Mouse (Mus musculus): ENCODE results near the gene Srrm2. TPM values are rescaled to one million over a fixed set of nuclear protein-coding genes. Genes with fewer than 3 reads are reported as not detected.
"Not testable (repeated sequence)": the region's sequence is repeated elsewhere in the genome, so short reads cannot be mapped to it uniquely, and the experiment has no call there.

The Srrm2 gene
- total RNA-seq, 1 experiment = 192 TPM

- peak overlapping the region; percentile 74 to 85 for H3K4me3 ChIP-seq (ENCODE audit: insufficient read depth in 1 of 2, low read depth in 1 of 2, low read length in 2 of 2, poor library complexity in 1 of 2, severe bottlenecking in 1 of 2)
- H3K9me3 ChIP-seq (ENCODE audit: control insufficient read depth, insufficient read depth, low read depth, low read length) = no peaks in the 10 kb centered on the region
- H3K4me1 ChIP-seq (ENCODE audit: control insufficient read depth in 2 of 2, insufficient read depth in 2 of 2, low read length in 2 of 2, poor library complexity in 1 of 2) = peaks cover 2 to 3% of the 10 kb centered on the region in 2 experiments; a peak in 1 of 4 replicates
- in situ Hi-C loops (cut with MboI; ENCODE audit: low sequenced_read_pairs in 2 of 2, unreplicated experiment in 2 of 2) = no loop called here
- no peak for DNase-seq (ENCODE audit: low read depth, low spot score)
- H3K9ac ChIP-seq (ENCODE audit: insufficient read depth, low read depth, low read length, poor library complexity, severe bottlenecking) = peak overlapping the region; percentile 95
- TF ChIP-seq MAFK (IDR thresholded peaks at IDR 0.05; ENCODE audit: insufficient read depth, low read depth, low read length) (no peak), ZC3H11A (IDR thresholded peaks at IDR 0.05; ENCODE audit: borderline replicate concordance, low read depth, low read length) (no peak), CHD2 (IDR thresholded peaks at IDR 0.05; ENCODE audit: low read depth, low read length) (no peak), HCFC1 (IDR thresholded peaks at IDR 0.05; ENCODE audit: borderline replicate concordance, insufficient read depth, low read length) (no peak), ZNF384 (IDR thresholded peaks at IDR 0.05; ENCODE audit: low read depth, low read length) (no peak)
- H3K36me3 ChIP-seq (ENCODE audit: control insufficient read depth, insufficient read depth, low read length, poor library complexity, severe bottlenecking) = peaks cover 2% of the 10 kb centered on the region; the same call in 1 of the 2 replicates
- peak overlapping the region; percentile 54; the same call in 1 of the 2 replicates for H3K27ac ChIP-seq (ENCODE audit: insufficient read depth, low read depth, low read length, poor library complexity, severe bottlenecking)
Observed at GRCm38 (mm10) chr17:23770896-23771283, 19.4 kb upstream of the Srrm2 start.

DNA sequence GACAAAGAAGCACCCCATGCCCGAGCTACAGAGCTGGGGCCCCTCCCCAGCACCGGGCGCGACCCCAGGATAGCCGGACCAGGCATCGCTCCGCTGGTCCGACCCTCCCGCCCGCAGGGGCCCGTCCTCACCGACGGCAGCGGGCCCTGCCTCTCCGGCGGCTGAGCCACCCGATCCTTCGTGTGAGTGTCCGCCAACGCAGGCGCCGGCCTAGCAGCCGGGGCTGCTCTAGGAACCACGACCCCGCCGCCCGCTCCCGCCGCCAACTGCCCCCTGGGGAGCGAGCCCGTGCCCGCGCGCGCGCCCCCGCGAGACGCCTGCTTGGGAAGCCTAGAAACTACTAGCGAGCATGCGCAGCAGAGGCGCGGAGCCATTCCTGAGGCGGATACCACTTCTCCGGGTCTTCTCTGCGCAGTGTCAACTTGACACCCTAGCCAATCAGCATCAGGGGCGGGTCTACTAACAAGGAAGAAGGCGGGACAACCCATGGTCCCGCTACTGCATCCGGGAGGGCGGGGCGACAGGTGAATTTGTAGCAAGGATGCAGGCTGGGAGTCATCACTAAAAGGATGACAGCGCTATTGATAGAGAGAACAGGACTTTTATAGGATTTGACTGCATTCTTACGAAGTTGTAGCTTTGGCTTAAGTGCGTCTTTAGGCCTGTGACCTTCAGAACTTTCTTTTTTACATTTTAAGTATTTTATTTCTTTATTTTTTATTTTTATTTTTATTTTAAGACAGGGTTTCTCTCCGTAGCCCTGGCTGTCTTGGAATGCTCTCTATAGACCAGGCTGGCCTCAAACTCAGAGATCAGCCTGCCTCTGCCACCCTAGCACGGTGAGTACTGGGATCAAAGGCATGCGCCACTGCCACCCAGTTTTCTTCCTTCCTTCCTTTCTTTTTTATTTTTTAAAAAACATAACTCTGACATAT is 18.8 kb upstream of the Srrm2 start, which contains the start of gene Flywch1:
TSS of gene Flywch1 (minus strand) at position 319 of the 935 bp plus-strand sequence.
- peak within 1 kb of the TSS; percentile 54; the same call in 1 of the 2 replicates for H3K27ac ChIP-seq (ENCODE audit: insufficient read depth, low read depth, low read length, poor library complexity, severe bottlenecking)
- H3K9ac ChIP-seq (ENCODE audit: insufficient read depth, low read depth, low read length, poor library complexity, severe bottlenecking) = peak within 1 kb of the TSS; percentile 95
- in situ Hi-C loops (cut with MboI; ENCODE audit: low sequenced_read_pairs in 2 of 2, unreplicated experiment in 2 of 2) = no loop called here
- H3K9me3 ChIP-seq (ENCODE audit: control insufficient read depth, insufficient read depth, low read depth, low read length) = no peaks in the 10 kb centered on the region
- H3K36me3 ChIP-seq (ENCODE audit: control insufficient read depth, insufficient read depth, low read length, poor library complexity, severe bottlenecking) = peaks cover 2% of the 10 kb centered on the region; the same call in 1 of the 2 replicates
- DNase-seq (ENCODE audit: low read depth, low spot score) = peak; percentile 96
- peaks cover 2 to 3% of the 10 kb centered on the region in 2 experiments; a peak in 1 of 4 replicates for H3K4me1 ChIP-seq (ENCODE audit: control insufficient read depth in 2 of 2, insufficient read depth in 2 of 2, low read length in 2 of 2, poor library complexity in 1 of 2)
- TF ChIP-seq HCFC1 (IDR thresholded peaks at IDR 0.05; ENCODE audit: borderline replicate concordance, insufficient read depth, low read length) (peak; percentile 80), ZC3H11A (IDR thresholded peaks at IDR 0.05; ENCODE audit: borderline replicate concordance, low read depth, low read length) (no peak), MAFK (IDR thresholded peaks at IDR 0.05; ENCODE audit: insufficient read depth, low read depth, low read length) (no peak), CHD2 (IDR thresholded peaks at IDR 0.05; ENCODE audit: low read depth, low read length) (peak; percentile 74), ZNF384 (IDR thresholded peaks at IDR 0.05; ENCODE audit: low read depth, low read length) (no peak)
- H3K4me3 ChIP-seq (ENCODE audit: insufficient read depth in 1 of 2, low read depth in 1 of 2, low read length in 2 of 2, poor library complexity in 1 of 2, severe bottlenecking in 1 of 2) = peak within 1 kb of the TSS; percentile 74 to 85

DNA sequence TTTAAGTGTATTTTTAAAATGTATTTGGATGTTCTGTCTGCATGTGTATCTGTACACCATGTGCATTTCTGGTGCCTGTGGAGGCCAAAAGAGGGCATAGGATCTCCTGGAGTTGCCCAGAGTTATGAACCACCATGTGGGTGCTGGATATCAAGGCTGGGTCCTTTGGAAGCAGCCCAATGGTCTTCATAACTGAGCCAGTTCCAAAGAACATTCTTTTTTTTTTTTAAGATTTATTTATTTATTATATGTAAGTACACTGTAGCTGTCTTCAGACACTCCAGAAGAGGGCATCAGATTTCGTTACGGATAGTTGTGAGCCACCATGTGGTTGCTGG is 18.1 kb upstream of the Srrm2 start:
- DNase-seq (ENCODE audit: low read depth, low spot score); H3K4me1 ChIP-seq (ENCODE audit: control insufficient read depth in 2 of 2, insufficient read depth in 2 of 2, low read length in 2 of 2, poor library complexity in 1 of 2); H3K36me3 ChIP-seq (ENCODE audit: control insufficient read depth, insufficient read depth, low read length, poor library complexity, severe bottlenecking); H3K9ac ChIP-seq (ENCODE audit: insufficient read depth, low read depth, low read length, poor library complexity, severe bottlenecking); H3K27ac ChIP-seq (ENCODE audit: insufficient read depth, low read depth, low read length, poor library complexity, severe bottlenecking); H3K4me3 ChIP-seq (ENCODE audit: insufficient read depth in 1 of 2, low read depth in 1 of 2, low read length in 2 of 2, poor library complexity in 1 of 2, severe bottlenecking in 1 of 2); in situ Hi-C loops (cut with MboI; ENCODE audit: low sequenced_read_pairs in 2 of 2, unreplicated experiment in 2 of 2); H3K9me3 ChIP-seq (ENCODE audit: control insufficient read depth, insufficient read depth, low read depth, low read length): not testable (repeated sequence)

GRCm38 (mm10) chr17:23773676-23774075 is 16.7 kb upstream of the Srrm2 start:
- no peak overlapping the region for H3K9ac ChIP-seq (ENCODE audit: insufficient read depth, low read depth, low read length, poor library complexity, severe bottlenecking)
- H3K4me3 ChIP-seq (ENCODE audit: insufficient read depth in 1 of 2, low read depth in 1 of 2, low read length in 2 of 2, poor library complexity in 1 of 2, severe bottlenecking in 1 of 2) = no peak overlapping the region
- in situ Hi-C loops (cut with MboI; ENCODE audit: low sequenced_read_pairs in 2 of 2, unreplicated experiment in 2 of 2) = no loop called here
- H3K27ac ChIP-seq (ENCODE audit: insufficient read depth, low read depth, low read length, poor library complexity, severe bottlenecking) = no peak overlapping the region
- peaks cover 2% of the 10 kb centered on the region; the same call in 1 of the 2 replicates for H3K36me3 ChIP-seq (ENCODE audit: control insufficient read depth, insufficient read depth, low read length, poor library complexity, severe bottlenecking)
- no peaks in the 10 kb centered on the region for H3K9me3 ChIP-seq (ENCODE audit: control insufficient read depth, insufficient read depth, low read depth, low read length)
- no peak for DNase-seq (ENCODE audit: low read depth, low spot score)
- TF ChIP-seq CHD2 (IDR thresholded peaks at IDR 0.05; ENCODE audit: low read depth, low read length) (no peak), MAFK (IDR thresholded peaks at IDR 0.05; ENCODE audit: insufficient read depth, low read depth, low read length) (no peak), ZNF384 (IDR thresholded peaks at IDR 0.05; ENCODE audit: low read depth, low read length) (no peak), ZC3H11A (IDR thresholded peaks at IDR 0.05; ENCODE audit: borderline replicate concordance, low read depth, low read length) (no peak), HCFC1 (IDR thresholded peaks at IDR 0.05; ENCODE audit: borderline replicate concordance, insufficient read depth, low read length) (no peak)
- peaks cover 2 to 5% of the 10 kb centered on the region in 2 experiments; a peak in 1 of 4 replicates for H3K4me1 ChIP-seq (ENCODE audit: control insufficient read depth in 2 of 2, insufficient read depth in 2 of 2, low read length in 2 of 2, poor library complexity in 1 of 2)
